In the genomic region with DNA sequence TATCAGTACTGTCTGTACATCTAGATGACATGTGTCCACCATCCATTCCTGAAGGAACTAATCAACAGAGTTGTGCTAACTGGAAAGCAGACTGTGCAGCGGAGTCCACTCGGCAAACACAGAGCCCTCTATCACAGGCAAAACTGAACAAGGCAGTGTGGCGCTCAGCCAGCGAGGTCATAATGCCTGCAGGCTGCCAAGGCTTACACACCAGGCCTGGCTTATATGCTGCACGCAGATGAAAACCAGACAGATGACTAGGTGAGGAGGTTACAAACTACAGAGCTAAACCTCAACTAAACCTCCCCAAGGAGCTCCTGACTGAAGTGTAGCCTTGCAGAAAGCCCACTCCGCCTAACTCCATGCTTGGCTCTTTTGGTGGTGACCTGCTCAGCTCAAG, we compare ENCODE assay signal across 9 mouse cellular contexts. TPM values are rescaled to one million over a fixed set of nuclear protein-coding genes. Genes with fewer than 3 reads are reported as not detected.
DNase-seq lines count a peak whose midpoint lies in the region; ATAC-seq lines count a peak whose summit lies in the region.
"Had no signal": no experiment of that assay in that cellular context is flagged by ENCODE, and none has a peak within 500 bp of the region (broad histone marks: within the 10 kb centered on the region; RNA-seq: fewer than 3 reads in every experiment).

No protein-coding gene starts in this region.

- ATAC-seq in midbrain, embryonic 13.5 days, result peak; percentile 34; the same call in 1 of the 2 replicates
- no peak for ATAC-seq in midbrain, embryonic 16.5 days
- ATAC-seq in heart, embryonic 12.5 days (ENCODE audit: insufficient number of reproducible peaks, low FRiP score), result peak; percentile 55; the same call in 1 of the 2 replicates

- H3K4me3 ChIP-seq in midbrain, embryonic 13.5 days (replicated peaks), result no peak overlapping the region
- no peak overlapping the region for H3K4me3 ChIP-seq in midbrain, embryonic 16.5 days (ENCODE audit: low read depth, low read length)
- no peak overlapping the region for H3K4me3 ChIP-seq in heart, embryonic 12.5 days

- DNase-seq in cerebellum, postnatal 14 days, result peak; percentile 71 to 74
- peak; percentile 77 to 82 for DNase-seq in kidney, postnatal 36 days
- DNase-seq in urinary bladder, postnatal 25 days (ENCODE audit: low spot score), result peak; percentile 56
- no peak for DNase-seq in B cell, adult 2 months
- no peak for DNase-seq in spleen, postnatal 4 days (ENCODE audit: low spot score in 2 of 2)

- H3K9ac ChIP-seq in midbrain, embryonic 13.5 days (replicated peaks), result no peak overlapping the region
- H3K9ac ChIP-seq in midbrain, embryonic 16.5 days (ENCODE audit: low read depth, low read length), result no peak overlapping the region
- no peak overlapping the region for H3K9ac ChIP-seq in heart, embryonic 12.5 days

- no peak overlapping the region for H3K4me2 ChIP-seq in midbrain, embryonic 13.5 days (replicated peaks)
- H3K4me2 ChIP-seq in midbrain, embryonic 16.5 days (ENCODE audit: low read length), result no peak overlapping the region
- 0 out of 2 replicates have a peak overlapping the region, but pooled peaks have one; percentile 2 for H3K4me2 ChIP-seq in heart, embryonic 12.5 days

- no peaks in the 10 kb centered on the region for H3K27me3 ChIP-seq in midbrain, embryonic 13.5 days
- H3K27me3 ChIP-seq in midbrain, embryonic 16.5 days (ENCODE audit: control insufficient read depth, insufficient read depth, low read depth, low read length), result no peaks in the 10 kb centered on the region
- H3K27me3 ChIP-seq in heart, embryonic 12.5 days (replicated peaks), result no peaks in the 10 kb centered on the region

- H3K27ac ChIP-seq in midbrain, embryonic 13.5 days, result no peak overlapping the region
- H3K27ac ChIP-seq in midbrain, embryonic 16.5 days (ENCODE audit: low read length), result no peak overlapping the region
- H3K27ac ChIP-seq in heart, embryonic 12.5 days (ENCODE audit: poor library complexity, severe bottlenecking), result peak overlapping the region; percentile 81

- no peaks in the 10 kb centered on the region for H3K36me3 ChIP-seq in midbrain, embryonic 13.5 days
- no peaks in the 10 kb centered on the region for H3K36me3 ChIP-seq in midbrain, embryonic 16.5 days (ENCODE audit: control insufficient read depth, insufficient read depth, low read length)
- no peaks in the 10 kb centered on the region for H3K36me3 ChIP-seq in heart, embryonic 12.5 days

- H3K4me1 ChIP-seq in midbrain, embryonic 13.5 days (replicated peaks), result no peaks in the 10 kb centered on the region
- H3K4me1 ChIP-seq in midbrain, embryonic 16.5 days (ENCODE audit: control insufficient read depth, insufficient read depth, low read length), result no peaks in the 10 kb centered on the region
- peaks cover 38% of the 10 kb centered on the region for H3K4me1 ChIP-seq in heart, embryonic 12.5 days (replicated peaks)

- 86% methylated on average over 6 of the region's 6 CpGs for WGBS in midbrain, embryonic 13.5 days
- 76% methylated on average over 6 of the region's 6 CpGs for WGBS in midbrain, embryonic 16.5 days
- WGBS in heart, embryonic 12.5 days, result 40% methylated on average over 6 of the region's 6 CpGs

- H3K9me3 ChIP-seq in midbrain, embryonic 13.5 days, result no peaks in the 10 kb centered on the region
- H3K9me3 ChIP-seq in midbrain, embryonic 16.5 days (replicated peaks; ENCODE audit: control insufficient read depth, low read length, poor library complexity, severe bottlenecking), result no peaks in the 10 kb centered on the region
- H3K9me3 ChIP-seq in heart, embryonic 12.5 days (replicated peaks), result no peaks in the 10 kb centered on the region
- H3K9me3 ChIP-seq: G1E had no signal

RNA-seq across cellular contexts. Expression of a gene that starts 44.4 kb away (rescaled TPM):
- polyA plus RNA-seq in midbrain, embryonic 13.5 days (2015; fragmentation: Nextera tagmentation; extraction: Ambion mirVana), result 3.6 and 4.7 TPM in 2 replicates
- polyA plus RNA-seq in midbrain, embryonic 16.5 days (2015; fragmentation: Nextera tagmentation; extraction: Ambion mirVana), result 2.8 and 3.0 TPM in 2 replicates
- polyA plus RNA-seq in heart, embryonic 12.5 days (2016; fragmentation: Nextera tagmentation; extraction: Ambion mirVana), result 23.8 and 25.3 TPM in 2 replicates

Comparison
In these comparisons a context has a peak if more than half of its experiments do, and no peak if none do; other contexts are left out.
1. DNase-seq: peak in cerebellum, postnatal 14 days (2 of 2), kidney, postnatal 36 days (2 of 2) and urinary bladder, postnatal 25 days (single experiment); none in B cell, adult 2 months (0 of 2) and spleen, postnatal 4 days (0 of 2).